Mouse (Mus musculus) liver, embryonic 11.5 days (tissue): Measurements from ENCODE around the gene Khsrp. TPM values are rescaled to one million over a fixed set of nuclear protein-coding genes. Genes with fewer than 3 reads are reported as not detected.
A peak's percentile ranks its signal among the peaks of the same experiment; 100 is the strongest.
"Not testable (repeated sequence)": the region's sequence is repeated elsewhere in the genome, so short reads cannot be mapped to it uniquely, and the experiment has no call there.

Experiments
- ATAC-seq: fragments of 200-750 bp; cut with Nextera tagmentation; replicated peaks from 2 replicates; pipeline ENCODE4 v1.8.0; 2017; ENCODE audit warnings: moderate number of reproducible peaks, mild to moderate bottlenecking, moderate TSS enrichment, moderate library complexity; ENCODE audit not compliant: low FRiP score
- DNase-seq: peaks from one replicate; pipeline ENCODE4 v3.0.0-alpha.2; 2017; ENCODE audit warnings: low spot score
- H3K27ac ChIP-seq: fragments of 300-500 bp; sonication (generic); 2 replicates; pipeline ENCODE4 v1.5.1; 2014; ENCODE audit warnings: mild to moderate bottlenecking, low read depth, low read length, control low read depth
- H3K27me3 ChIP-seq: fragments of 300-500 bp; sonication (generic); replicated peaks from 2 replicates; pipeline ENCODE4 v1.6.1; 2014; ENCODE audit warnings: low read length, mixed read lengths; ENCODE audit not compliant: control insufficient read depth, insufficient read depth
- H3K36me3 ChIP-seq: fragments of 300-500 bp; sonication (generic); 2 replicates; pipeline ENCODE4 v1.6.1; 2014; ENCODE audit warnings: mild to moderate bottlenecking, low read length, moderate library complexity, mixed read lengths; ENCODE audit not compliant: control insufficient read depth, insufficient read depth
- H3K4me1 ChIP-seq: fragments of 300-500 bp; sonication (generic); replicated peaks from 2 replicates; pipeline ENCODE4 v1.6.1; 2014; ENCODE audit warnings: low read length, mixed read lengths; ENCODE audit not compliant: control insufficient read depth, insufficient read depth
- H3K4me2 ChIP-seq: fragments of 300-500 bp; sonication (generic); 2 replicates; pipeline ENCODE4 v1.6.1; 2014; ENCODE audit warnings: mild to moderate bottlenecking, control low read depth, moderate library complexity
- H3K4me3 ChIP-seq: fragments of 300-500 bp; sonication (generic); 2 replicates; pipeline ENCODE4 v1.5.1; 2014; ENCODE audit warnings: low read depth, low read length, control low read depth
- H3K9ac ChIP-seq: fragments of 300-500 bp; sonication (generic); 2 replicates; pipeline ENCODE4 v1.6.1; 2014; ENCODE audit warnings: low read depth, low read length, control low read depth
- H3K9me3 ChIP-seq: fragments of 300-500 bp; sonication (generic); 2 replicates; pipeline ENCODE4 v1.6.1; 2016; ENCODE audit warnings: low read length, inconsistent platforms, mixed read lengths; ENCODE audit not compliant: control insufficient read depth
- WGBS: fragments of 180-500 bp; shearing (Covaris S2); extraction: QIAGEN DNeasy Blood & Tissue Kit; methylation state at CpG from one replicate; pipeline ENCODE4 v1.1.7; 2014; 5-methylcytosine and 5-hydroxymethylcytosine counted together
- polyA plus RNA-seq: library from polyadenylated mRNA; unstranded; fragments of >200 nt; fragmentation: Nextera tagmentation; extraction: Ambion mirVana; gene quantifications from 2 replicates; pipeline ENCODE4 v1.2.1, GENCODE M21; 2014

Khsrp gene
- polyA plus RNA-seq, 1 experiment from 2014 or later: 51.1 TPM

GRCm38 (mm10) chr17:57062011-57062521, 30.7 kb upstream of the Khsrp start:
- no peak overlapping the region for H3K9ac ChIP-seq
- no peaks in the 10 kb centered on the region for H3K9me3 ChIP-seq
- 3% methylated on average over 39 of the region's 39 CpGs for WGBS

GRCm38 (mm10) chr17:57061069-57061468, 29.7 kb upstream of the Khsrp start:
- H3K9ac ChIP-seq: no peak overlapping the region
- H3K4me3 ChIP-seq: no peak overlapping the region
- WGBS: 32% methylated on average over 10 of the region's 10 CpGs
- H3K9me3 ChIP-seq: no peaks in the 10 kb centered on the region
- peak overlapping the region; percentile 97 for H3K4me2 ChIP-seq
- ATAC-seq (no peak), DNase-seq (no peak)
- H3K27ac ChIP-seq: no peak overlapping the region
- peaks cover 26% of the 10 kb centered on the region for H3K4me1 ChIP-seq
- H3K27me3 ChIP-seq: peaks cover 39% of the 10 kb centered on the region
- no peaks in the 10 kb centered on the region for H3K36me3 ChIP-seq

More at GRCm38 (mm10) chr17:57062011-57062521, 30.7 kb upstream of the Khsrp start:
- peak overlapping the region; percentile 49 for H3K4me3 ChIP-seq
- peaks cover 39% of the 10 kb centered on the region for H3K27me3 ChIP-seq
- no peak overlapping the region for H3K27ac ChIP-seq
- no peak for DNase-seq
- no peak for ATAC-seq
- H3K36me3 ChIP-seq: no peaks in the 10 kb centered on the region
- peak overlapping the region; percentile 97 for H3K4me2 ChIP-seq
- H3K4me1 ChIP-seq: peaks cover 26% of the 10 kb centered on the region

- no peak overlapping the region for H3K27ac ChIP-seq
- H3K27me3 ChIP-seq: peaks cover 39% of the 10 kb centered on the region
- H3K4me3 ChIP-seq: peak overlapping the region; percentile 78
- H3K4me1 ChIP-seq: peaks cover 26% of the 10 kb centered on the region
- H3K36me3 ChIP-seq: no peaks in the 10 kb centered on the region
- peak; percentile 93 for DNase-seq
- H3K9ac ChIP-seq: peak overlapping the region; percentile 74
- peak; percentile 80 for ATAC-seq
- H3K4me2 ChIP-seq: peak overlapping the region; percentile 97
- H3K9me3 ChIP-seq: no peaks in the 10 kb centered on the region
- 0% methylated on average over 44 of the region's 44 CpGs for WGBS
Measured at GRCm38 (mm10) chr17:57060231-57060801, 29.0 kb upstream of the Khsrp start.

- ATAC-seq (peak; percentile 42), DNase-seq (peak; percentile 80)
- H3K4me1 ChIP-seq: peaks cover 26% of the 10 kb centered on the region
- H3K4me2 ChIP-seq: peak within 1 kb of the TSS; percentile 97
- peak within 1 kb of the TSS; percentile 74 for H3K9ac ChIP-seq
- H3K4me3 ChIP-seq: peak within 1 kb of the TSS; percentile 78
- under 1% methylated on average over 37 of the region's 45 CpGs for WGBS
- H3K27me3 ChIP-seq: peaks cover 39% of the 10 kb centered on the region
- H3K27ac ChIP-seq: peak within 1 kb of the TSS; percentile 41; the same call in 1 of the 2 replicates
- no peaks in the 10 kb centered on the region for H3K9me3 ChIP-seq
- H3K36me3 ChIP-seq: peaks cover 2% of the 10 kb centered on the region; the same call in 1 of the 2 replicates
Measured at GRCm38 (mm10) chr17:57059486-57059977, 28.2 kb upstream of the Khsrp start, which contains the start of gene Slc25a23. Gene Slc25a23 (minus strand): TSS chr17:57059863.

- Histone ChIP-seq H3K9me3 (no peaks in the 10 kb centered on the region), H3K4me3 (peak within 1 kb of the TSS; percentile 78), H3K9ac (peak within 1 kb of the TSS; percentile 74), H3K36me3 (peaks cover 2% of the 10 kb centered on the region; the same call in 1 of the 2 replicates), H3K4me1 (peaks cover 26% of the 10 kb centered on the region), H3K27me3 (peaks cover 34% of the 10 kb centered on the region), H3K27ac (peak within 1 kb of the TSS; percentile 41; the same call in 1 of the 2 replicates), H3K4me2 (peak within 1 kb of the TSS; percentile 97)
- WGBS: 4% methylated on average over 18 of the region's 22 CpGs
- ATAC-seq (no peak), DNase-seq (peak; percentile 51)
Measured at GRCm38 (mm10) chr17:57058891-57059485, 27.7 kb upstream of the Khsrp start, which contains the start of gene Crb3. Gene Crb3 (plus strand): TSS chr17:57059105.

GRCm38 (mm10) chr17:57056246-57056645, 24.9 kb upstream of the Khsrp start:
- Histone ChIP-seq H3K27me3 (peaks cover 9% of the 10 kb centered on the region), H3K4me2 (no peak overlapping the region), H3K9ac (no peak overlapping the region), H3K27ac (no peak overlapping the region), H3K4me1 (peaks cover 13% of the 10 kb centered on the region), H3K36me3 (peaks cover 6% of the 10 kb centered on the region; the same call in 1 of the 2 replicates), H3K4me3 (no peak overlapping the region), H3K9me3 (no peaks in the 10 kb centered on the region)
- no peak for DNase-seq
- 81% methylated on average over 3 of the region's 3 CpGs for WGBS
- no peak for ATAC-seq

GRCm38 (mm10) chr17:57051679-57052078, 20.4 kb upstream of the Khsrp start:
- ATAC-seq, H3K4me2 ChIP-seq, H3K36me3 ChIP-seq, H3K9ac ChIP-seq, H3K4me1 ChIP-seq, DNase-seq, H3K9me3 ChIP-seq, H3K4me3 ChIP-seq, H3K27ac ChIP-seq, H3K27me3 ChIP-seq: not testable (repeated sequence)
- 60% methylated on average over 4 of the region's 4 CpGs for WGBS

- 0 out of 2 replicates have a peak, but pooled peaks cover 4% of the 10 kb centered on the region for H3K36me3 ChIP-seq
Measured at GRCm38 (mm10) chr17:57048816-57049215, 17.5 kb upstream of the Khsrp start.

More at GRCm38 (mm10) chr17:57048816-57049215, 17.5 kb upstream of the Khsrp start:
- Histone ChIP-seq H3K4me1 (no peaks in the 10 kb centered on the region), H3K27me3 (no peaks in the 10 kb centered on the region), H3K27ac (no peak overlapping the region), H3K9me3 (no peaks in the 10 kb centered on the region), H3K4me2 (no peak overlapping the region), H3K4me3 (no peak overlapping the region), H3K9ac (no peak overlapping the region)
- DNase-seq (no peak), ATAC-seq (no peak)
- 88% methylated on average over 3 of the region's 3 CpGs for WGBS
